Mouse (Mus musculus) liver, embryonic 18 days (tissue): ENCODE measurements around the gene Acrbp. TPM values are rescaled to one million over a fixed set of nuclear protein-coding genes. Genes with fewer than 3 reads are reported as not detected.

ENCODE experiments used
- polyA plus RNA-seq: library from polyadenylated mRNA; depleted of rRNA; stranded (reverse); fragments of >200 nt; gene quantifications from 2 replicates; pipeline ENCODE4 v1.2.3, GENCODE M21; 2012; rRNA removed

Gene Acrbp
- 3.3 and 4.0 TPM in 2 replicates for polyA plus RNA-seq

GRCm38 (mm10) chr6:125049678-125050077, at the start of gene Acrbp:
Acrbp (plus strand) TSS chr6:125049689.

DNA sequence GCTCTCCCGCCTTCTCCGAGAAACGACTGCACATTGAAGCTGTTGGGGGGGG, 40.5 kb upstream of the Acrbp start, which contains the start of gene Zfp384:
Gene Zfp384 (plus strand): TSS at position 17 of the 52 bp plus-strand sequence.

GRCm38 (mm10) chr6:125039533-125040153, 9.8 kb upstream of the Acrbp start, which contains the start of gene Ing4:
Ing4 (plus strand) TSS chr6:125039760.

DNA sequence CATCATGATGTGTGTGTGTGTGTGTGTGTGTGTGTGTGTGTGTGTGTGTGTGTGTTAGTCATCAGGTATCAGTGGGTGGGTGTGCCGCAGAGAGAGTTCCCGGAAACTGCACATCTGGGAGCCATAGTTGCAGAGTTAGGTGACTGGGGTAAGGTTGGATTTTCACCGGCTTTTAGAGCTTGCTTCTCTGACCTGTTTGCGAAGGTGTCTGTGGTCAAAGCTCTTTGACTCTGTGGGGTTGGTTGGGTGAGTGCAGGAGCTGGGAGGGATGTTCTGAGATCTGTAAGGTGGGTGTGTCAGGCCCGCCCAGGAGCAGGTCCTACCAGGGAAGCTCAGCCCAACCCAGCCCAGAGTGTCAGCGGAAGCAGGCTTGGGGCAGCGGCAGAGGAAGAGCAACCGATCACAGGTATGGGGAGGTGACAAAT, 18.1 kb downstream of the Acrbp start, which contains the start of gene Lpar5:
Gene Lpar5 (plus strand): TSS at position 350 of the 425 bp plus-strand sequence.

GRCm38 (mm10) chr6:125095391-125096278, 46.1 kb downstream of the Acrbp start, which contains the start of gene Chd4:
Chd4 (plus strand) TSS chr6:125095981.

Other genes with a start within 250 kb of the Acrbp start
- 6.0 and 6.8 TPM in 2 replicates for gene Spsb2, start 241.0 kb upstream of the Acrbp start, polyA plus RNA-seq
- 397 and 428 TPM in 2 replicates for gene Tpi1, start 235.4 kb upstream of the Acrbp start, polyA plus RNA-seq
- gene Usp5, start 220.2 kb upstream of the Acrbp start, polyA plus RNA-seq, result 23.8 and 25.3 TPM in 2 replicates
- gene Cdca3, start 220.1 kb upstream of the Acrbp start, polyA plus RNA-seq, result 76.5 and 80.3 TPM in 2 replicates
- gene Gnb3, start 209.4 kb upstream of the Acrbp start, polyA plus RNA-seq, result 0.02 and 0.03 TPM in 2 replicates
- 3.8 and 3.9 TPM in 2 replicates for gene P3h3, start 191.9 kb upstream of the Acrbp start, polyA plus RNA-seq
- 0.04 and 0.06 TPM in 2 replicates for gene Gpr162, start 185.7 kb upstream of the Acrbp start, polyA plus RNA-seq
- 0.17 and 0.19 TPM in 2 replicates for gene Cd4, start 161.5 kb upstream of the Acrbp start, polyA plus RNA-seq
- gene Lag3, start 138.0 kb upstream of the Acrbp start, polyA plus RNA-seq, result 0.14 and 0.20 TPM in 2 replicates
- gene Ptms, start 129.6 kb upstream of the Acrbp start, polyA plus RNA-seq, result 162 TPM in 2 replicates
- 101 and 113 TPM in 2 replicates for gene Mlf2, start 118.3 kb upstream of the Acrbp start, polyA plus RNA-seq
- gene Cops7a, start 84.2 kb upstream of the Acrbp start, polyA plus RNA-seq, result 58.9 and 63.0 TPM in 2 replicates
- 0.04 and 0.06 TPM in 2 replicates for gene Pianp, start 53.0 kb upstream of the Acrbp start, polyA plus RNA-seq
- gene Zfp384, start 40.5 kb upstream of the Acrbp start, polyA plus RNA-seq, result 18.4 and 20.2 TPM in 2 replicates
- gene Ing4, start 9.9 kb upstream of the Acrbp start, polyA plus RNA-seq, result 22.3 and 26.4 TPM in 2 replicates
- gene Lpar5, start 18.2 kb downstream of the Acrbp start, polyA plus RNA-seq, result 1.1 and 1.4 TPM in 2 replicates
- 17.0 and 20.2 TPM in 2 replicates for gene Chd4, start 46.3 kb downstream of the Acrbp start, polyA plus RNA-seq
- 16.0 and 17.2 TPM in 2 replicates for gene Nop2, start 82.2 kb downstream of the Acrbp start, polyA plus RNA-seq
- 5.6 and 7.2 TPM in 2 replicates for gene Iffo1, start 95.6 kb downstream of the Acrbp start, polyA plus RNA-seq
- 2,795 and 3,480 TPM in 2 replicates for gene Gapdh, start 116.8 kb downstream of the Acrbp start, polyA plus RNA-seq
- 60.5 and 72.0 TPM in 2 replicates for gene Ncapd2, start 142.0 kb downstream of the Acrbp start, polyA plus RNA-seq
- 51.4 and 53.4 TPM in 2 replicates for gene Mrpl51, start 142.1 kb downstream of the Acrbp start, polyA plus RNA-seq
- 5.1 and 6.2 TPM in 2 replicates for gene Vamp1, start 165.9 kb downstream of the Acrbp start, polyA plus RNA-seq
- gene Tapbpl, start 182.2 kb downstream of the Acrbp start, polyA plus RNA-seq, result 15.6 and 17.1 TPM in 2 replicates
- 0.64 and 0.66 TPM in 2 replicates for gene Cd27, start 187.3 kb downstream of the Acrbp start, polyA plus RNA-seq
- not detected in 2 replicates for gene Tuba3a, start 236.4 kb downstream of the Acrbp start, polyA plus RNA-seq